Mouse (Mus musculus) MEL (cell line): ENCODE measurements around the gene Cga. TPM values are rescaled to one million over a fixed set of nuclear protein-coding genes. Genes with fewer than 3 reads are reported as not detected.
"Not testable (repeated sequence)": the region's sequence is repeated elsewhere in the genome, so short reads cannot be mapped to it uniquely, and the experiment has no call there.

Source experiments
- DNase-seq: peaks from one replicate; pipeline ENCODE4 v3.0.0; 2011; ENCODE audit warnings: low read depth, low spot score
- H3K27ac ChIP-seq: 2 replicates; pipeline ENCODE4 v1.5.1; 2012; ENCODE audit warnings: low read depth, mild to moderate bottlenecking, control low read depth, low read length, moderate library complexity; ENCODE audit not compliant: control insufficient read depth
- H3K27me3 ChIP-seq, 2 experiments: fragments of 150-350 bp in 1 of 2; sonication (generic) in 1 of 2; 2 replicates each; pipeline ENCODE4 v1.6.1; 2012; ENCODE audit warnings: low read length in 2 of 2, mild to moderate bottlenecking in 2 of 2, improper control_type of control experiment in 1 of 2, moderate library complexity in 1 of 2; ENCODE audit not compliant: insufficient read depth in 2 of 2, control insufficient read depth in 1 of 2
- H3K36me3 ChIP-seq, 2 experiments: 2 replicates each; pipeline ENCODE4 v1.6.1; 2012 to 2014; ENCODE audit warnings: low read length in 2 of 2, improper control_type of control experiment in 1 of 2, inconsistent platforms in 1 of 2, mild to moderate bottlenecking in 1 of 2; ENCODE audit not compliant: insufficient read depth in 2 of 2, control insufficient read depth in 1 of 2
- H3K4me1 ChIP-seq, 2 experiments: fragments of 150-350 bp in 1 of 2; sonication (generic) in 1 of 2; 2 replicates each; pipeline ENCODE4 v1.6.1; 2012; ENCODE audit warnings: low read length in 2 of 2, improper control_type of control experiment in 1 of 2, mild to moderate bottlenecking in 1 of 2; ENCODE audit not compliant: insufficient read depth in 2 of 2, control insufficient read depth in 1 of 2
- H3K4me3 ChIP-seq, 2 experiments: fragments of 150-350 bp in 1 of 2; sonication (generic) in 1 of 2; 2 replicates each; pipeline ENCODE4 v1.5.1; 2012; ENCODE audit warnings: low read depth in 2 of 2, low read length in 2 of 2, mild to moderate bottlenecking in 2 of 2, moderate library complexity in 2 of 2, control low read depth in 1 of 2, improper control_type of control experiment in 1 of 2; ENCODE audit not compliant: control insufficient read depth in 1 of 2, insufficient read depth in 1 of 2
- H3K79me2 ChIP-seq: 2 replicates; pipeline ENCODE4 v1.6.1; 2012; ENCODE audit warnings: mild to moderate bottlenecking, low read length, moderate library complexity; ENCODE audit not compliant: control insufficient read depth, poor library complexity, insufficient read depth
- H3K9ac ChIP-seq: 2 replicates; pipeline ENCODE4 v1.6.1; 2012; ENCODE audit warnings: low read depth, mild to moderate bottlenecking, control low read depth, low read length, moderate library complexity; ENCODE audit not compliant: control insufficient read depth, poor library complexity, severe bottlenecking
- H3K9me3 ChIP-seq: fragments of 150-350 bp; sonication (generic); replicated peaks from 2 replicates; pipeline ENCODE4 v1.6.1; 2012; ENCODE audit warnings: mild to moderate bottlenecking, low read length, improper control_type of control experiment, moderate library complexity; ENCODE audit not compliant: insufficient read depth
- BHLHE40 ChIP-seq: IDR thresholded peaks from 2 replicates; pipeline ENCODE4 v1.6.1; 2012; ENCODE audit warnings: low read depth, mild to moderate bottlenecking, inconsistent platforms, low read length, improper control_type of control experiment, borderline replicate concordance
- E2F4 ChIP-seq: IDR thresholded peaks from 2 replicates; pipeline ENCODE4 v1.6.1; 2011; ENCODE audit warnings: low read depth, low read length, improper control_type of control experiment, borderline replicate concordance
- ELF1 ChIP-seq: IDR thresholded peaks from 2 replicates; pipeline ENCODE4 v1.6.1; 2014; ENCODE audit warnings: low read depth, mild to moderate bottlenecking, inconsistent platforms, low read length, improper control_type of control experiment, moderate library complexity
- GABPA ChIP-seq: IDR thresholded peaks from 2 replicates; pipeline ENCODE4 v1.6.1; 2012; ENCODE audit warnings: low read depth, mild to moderate bottlenecking, inconsistent platforms, low read length, improper control_type of control experiment, moderate library complexity
- HCFC1 ChIP-seq: IDR thresholded peaks from 2 replicates; pipeline ENCODE4 v1.6.1; 2012; ENCODE audit warnings: low read depth, mild to moderate bottlenecking, inconsistent platforms, low read length, improper control_type of control experiment, moderate library complexity
- MAFK ChIP-seq: IDR thresholded peaks from 2 replicates; pipeline ENCODE4 v1.6.1; 2011; ENCODE audit warnings: low read depth, mild to moderate bottlenecking, low read length, improper control_type of control experiment, borderline replicate concordance
- MAX ChIP-seq: IDR thresholded peaks from 2 replicates; pipeline ENCODE4 v1.6.1; 2011; ENCODE audit warnings: low read length, improper control_type of control experiment
- RAD21 ChIP-seq: IDR thresholded peaks from 2 replicates; pipeline ENCODE4 v1.6.1; 2011; ENCODE audit warnings: mild to moderate bottlenecking, low read depth, low read length, improper control_type of control experiment
- SMC3 ChIP-seq: IDR thresholded peaks from 2 replicates; pipeline ENCODE4 v1.6.1; 2011; ENCODE audit warnings: low read depth, low read length, improper control_type of control experiment
- TAL1 ChIP-seq: IDR thresholded peaks from 2 replicates; pipeline ENCODE4 v1.6.1; 2012; ENCODE audit warnings: mild to moderate bottlenecking, inconsistent platforms, low read length, moderate library complexity, mixed read lengths
- TBP ChIP-seq: IDR thresholded peaks from 2 replicates; pipeline ENCODE4 v1.8.0; 2011; ENCODE audit warnings: low read depth, low read length, improper control_type of control experiment
- ZC3H11A ChIP-seq: IDR thresholded peaks from 2 replicates; pipeline ENCODE4 v1.6.1; 2012; ENCODE audit warnings: low read depth, mild to moderate bottlenecking, inconsistent platforms, low read length, improper control_type of control experiment
- polyA plus RNA-seq, 2 experiments: library from polyadenylated mRNA; stranded (reverse) in 1 of 2; unstranded in 1 of 2; fragments of >175 nt in 1 of 2; fragments of >200 nt in 1 of 2; gene quantifications; 2 replicates each; pipeline versions ENCODE4 v1.2.1 to v1.2.4; 2012; ENCODE audit warnings: low replicate concordance in 2 of 2, low read depth in 1 of 2; ENCODE audit not compliant: insufficient read length in 2 of 2, insufficient read depth in 1 of 2, missing spikeins in 1 of 2
- total RNA-seq: library from RNA; depleted of rRNA; stranded (reverse); fragments of 300-350 nt; gene quantifications from 2 replicates; pipeline ENCODE4 v1.2.3, GENCODE M21; 2012

Cga gene
- total and polyA plus RNA-seq, 3 experiments, result not detected

GRCm38 (mm10) chr4:34900155-34900554 lies 6.6 kb downstream of the Cga start:
- no peaks in the 10 kb centered on the region for H3K36me3 ChIP-seq
- H3K4me3 ChIP-seq, result no peak overlapping the region
- peaks cover 4 to 5% of the 10 kb centered on the region in 2 experiments for H3K27me3 ChIP-seq
- H3K4me1 ChIP-seq, result no peaks in the 10 kb centered on the region
- H3K9ac ChIP-seq, result no peak overlapping the region
- no peak for DNase-seq
- H3K9me3 ChIP-seq, result no peaks in the 10 kb centered on the region
- H3K79me2 ChIP-seq, result no peaks in the 10 kb centered on the region
- H3K27ac ChIP-seq, result no peak overlapping the region
- TF ChIP-seq ELF1, result no peak
- TF ChIP-seq TAL1, result no peak
- no peak for TF ChIP-seq GABPA
- TF ChIP-seq HCFC1, result no peak
- TF ChIP-seq E2F4, result no peak
- no peak for TF ChIP-seq TBP

GRCm38 (mm10) chr4:34901166-34901565 lies 7.6 kb downstream of the Cga start:
- H3K27ac ChIP-seq, result no peak overlapping the region
- H3K4me1 ChIP-seq, result no peaks in the 10 kb centered on the region
- no peak overlapping the region for H3K4me3 ChIP-seq
- H3K79me2 ChIP-seq, result no peaks in the 10 kb centered on the region
- peaks cover 0 to 3% of the 10 kb centered on the region in 2 experiments; a peak in 3 of 4 replicates for H3K27me3 ChIP-seq
- no peak for TF ChIP-seq SMC3
- TF ChIP-seq MAFK, result no peak
- no peak for TF ChIP-seq ZC3H11A
- TF ChIP-seq RAD21, result no peak
- TF ChIP-seq MAX, result no peak
- no peak for TF ChIP-seq BHLHE40
- no peak for TF ChIP-seq TBP
- H3K9ac ChIP-seq, result no peak overlapping the region
- no peak for DNase-seq
- H3K36me3 ChIP-seq, result no peaks in the 10 kb centered on the region
- H3K9me3 ChIP-seq, result no peaks in the 10 kb centered on the region

GRCm38 (mm10) chr4:34901582-34901981 lies 8.0 kb downstream of the Cga start:
- H3K27ac ChIP-seq, H3K4me3 ChIP-seq, H3K4me1 ChIP-seq, H3K79me2 ChIP-seq, H3K9me3 ChIP-seq, H3K36me3 ChIP-seq, H3K9ac ChIP-seq, H3K27me3 ChIP-seq, DNase-seq: not testable (repeated sequence)
